Mouse (Mus musculus): ENCODE results near the gene Dleu7. TPM values are rescaled to one million over a fixed set of nuclear protein-coding genes. Genes with fewer than 3 reads are reported as not detected.

Gene Dleu7
- 0.55 and 0.81 TPM in 2 replicates for polyA plus RNA-seq (2015; fragmentation: Nextera tagmentation; extraction: Ambion mirVana)

- Histone ChIP-seq H3K36me3 (ENCODE audit: control insufficient read depth, insufficient read depth) (no peaks in the 10 kb centered on the region), H3K4me3 (ENCODE audit: low read length) (peak within 1 kb of the TSS; percentile 66), H3K9me3 (replicated peaks; ENCODE audit: control insufficient read depth, low read length) (no peaks in the 10 kb centered on the region), H3K4me1 (ENCODE audit: control insufficient read depth, insufficient read depth, low read length) (peaks cover 9% of the 10 kb centered on the region), H3K9ac (ENCODE audit: low read length) (peak within 1 kb of the TSS; percentile 81), H3K4me2 (ENCODE audit: low read depth, low read length) (peak within 1 kb of the TSS; percentile 100), H3K27ac (ENCODE audit: low read length) (no peak within 1 kb of the TSS; the same call in 1 of the 2 replicates), H3K27me3 (ENCODE audit: control insufficient read depth, insufficient read depth, low read length) (no peaks in the 10 kb centered on the region)
- peak; percentile 32; the same call in 1 of the 2 replicates for ATAC-seq (replicated peaks; ENCODE audit: extremely low read depth, insufficient read depth, low FRiP score)
- 3% methylated on average over 60 of the region's 60 CpGs for WGBS
These were observed at the start of gene Dleu7, which contains the start of gene Rnaseh2b for GRCm38 (mm10) chr14:62292488-62293339. Gene Dleu7, minus strand, starts transcription at chr14:62293047. Gene Rnaseh2b, plus strand, starts transcription at chr14:62292589.

DNA sequence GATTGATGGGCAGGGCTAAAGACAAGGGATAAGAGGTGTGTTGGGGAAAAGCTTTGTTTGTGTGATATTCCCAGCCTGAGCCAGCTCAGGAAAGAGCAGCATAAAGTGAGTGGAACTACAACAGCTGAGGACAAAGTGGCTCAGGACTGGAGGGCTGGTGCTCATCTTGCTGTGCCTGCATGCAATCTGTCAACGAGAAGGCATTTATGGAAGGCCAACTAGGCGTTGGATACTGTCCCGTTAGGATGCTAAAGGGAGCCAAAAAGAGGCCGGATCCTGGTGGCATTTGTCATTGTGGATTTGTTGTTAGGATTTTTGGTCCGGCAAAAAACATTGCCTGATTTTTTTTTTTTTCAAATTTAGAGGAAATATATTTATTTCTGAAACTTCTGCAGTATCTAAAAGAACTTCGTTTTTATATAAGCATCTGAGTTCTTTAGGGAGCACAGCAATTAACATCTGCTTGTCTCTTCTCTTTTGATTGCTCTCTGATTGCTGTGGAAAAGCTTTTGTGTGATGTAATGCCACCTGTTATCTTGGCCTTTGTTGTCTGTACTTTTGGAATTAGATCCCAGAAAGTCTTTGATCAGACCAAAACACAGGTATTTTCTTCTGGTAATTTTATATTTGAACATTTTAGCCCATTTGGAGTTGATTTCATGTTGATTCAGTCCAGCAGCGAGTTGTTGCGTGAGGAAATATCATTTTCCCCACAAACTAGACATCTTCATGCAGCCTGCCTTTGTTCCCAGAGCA lies 49.2 kb upstream of the Dleu7 start:
- ATAC-seq (replicated peaks; ENCODE audit: extremely low read depth, insufficient read depth, low FRiP score) = no peak
- Histone ChIP-seq H3K27ac (ENCODE audit: low read length) (peak overlapping the region; percentile 78), H3K9ac (ENCODE audit: low read length) (peak overlapping the region; percentile 55)

DNA sequence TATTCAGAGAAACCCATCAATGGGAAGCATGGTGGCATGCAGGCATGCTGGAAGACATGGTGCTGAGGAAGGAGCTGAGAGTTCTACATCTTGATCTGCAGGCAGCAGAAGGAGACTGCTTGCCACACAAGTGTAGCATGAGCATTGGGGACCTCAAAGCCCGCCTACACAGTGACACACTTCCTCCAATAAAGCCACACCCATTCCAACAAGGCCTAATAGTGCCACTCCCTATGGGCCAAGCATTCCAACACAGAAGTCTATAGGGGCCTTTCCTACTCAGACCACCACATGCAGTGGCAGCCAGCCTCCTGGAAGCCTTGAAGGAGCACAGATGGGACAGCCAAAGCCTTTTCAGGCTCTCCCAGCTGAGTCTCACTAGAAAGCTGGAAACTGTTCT lies 46.3 kb upstream of the Dleu7 start:
- no peak overlapping the region for H3K4me3 ChIP-seq (ENCODE audit: low read length)
- H3K9ac ChIP-seq (ENCODE audit: low read length) = no peak overlapping the region
- H3K9me3 ChIP-seq (replicated peaks; ENCODE audit: control insufficient read depth, low read length) = no peaks in the 10 kb centered on the region
- H3K27ac ChIP-seq (ENCODE audit: low read length) = no peak overlapping the region
- WGBS = 91% methylated on average over 1 of the region's 1 CpGs
- peaks cover 29% of the 10 kb centered on the region for H3K4me1 ChIP-seq (ENCODE audit: control insufficient read depth, insufficient read depth, low read length)
- no peak for ATAC-seq (replicated peaks; ENCODE audit: extremely low read depth, insufficient read depth, low FRiP score)
- no peaks in the 10 kb centered on the region for H3K36me3 ChIP-seq (ENCODE audit: control insufficient read depth, insufficient read depth)
- H3K4me2 ChIP-seq (ENCODE audit: low read depth, low read length) = no peak overlapping the region
- no peaks in the 10 kb centered on the region for H3K27me3 ChIP-seq (ENCODE audit: control insufficient read depth, insufficient read depth, low read length)

More for the DNA sequence above, 49.2 kb upstream of the Dleu7 start:
- Histone ChIP-seq H3K36me3 (ENCODE audit: control insufficient read depth, insufficient read depth) (0 out of 2 replicates have a peak, but pooled peaks cover 3% of the 10 kb centered on the region), H3K4me3 (ENCODE audit: low read length) (no peak overlapping the region), H3K4me2 (ENCODE audit: low read depth, low read length) (peak overlapping the region; percentile 53), H3K9me3 (replicated peaks; ENCODE audit: control insufficient read depth, low read length) (no peaks in the 10 kb centered on the region), H3K4me1 (ENCODE audit: control insufficient read depth, insufficient read depth, low read length) (peaks cover 29% of the 10 kb centered on the region), H3K27me3 (ENCODE audit: control insufficient read depth, insufficient read depth, low read length) (no peaks in the 10 kb centered on the region)
- 40% methylated on average over 8 of the region's 8 CpGs for WGBS

GRCm38 (mm10) chr14:62333909-62334687 lies 41.3 kb upstream of the Dleu7 start:
- no peak overlapping the region for H3K4me3 ChIP-seq (ENCODE audit: low read length)
- H3K4me1 ChIP-seq (ENCODE audit: control insufficient read depth, insufficient read depth, low read length) = peaks cover 24% of the 10 kb centered on the region
- H3K36me3 ChIP-seq (ENCODE audit: control insufficient read depth, insufficient read depth) = no peaks in the 10 kb centered on the region
- H3K9ac ChIP-seq (ENCODE audit: low read length) = no peak overlapping the region
- no peak for ATAC-seq (replicated peaks; ENCODE audit: extremely low read depth, insufficient read depth, low FRiP score)
- H3K27ac ChIP-seq (ENCODE audit: low read length) = no peak overlapping the region
- H3K27me3 ChIP-seq (ENCODE audit: control insufficient read depth, insufficient read depth, low read length) = no peaks in the 10 kb centered on the region
- WGBS = 74% methylated on average over 9 of the region's 9 CpGs
- H3K4me2 ChIP-seq (ENCODE audit: low read depth, low read length) = no peak overlapping the region
- no peaks in the 10 kb centered on the region for H3K9me3 ChIP-seq (replicated peaks; ENCODE audit: control insufficient read depth, low read length)

DNA sequence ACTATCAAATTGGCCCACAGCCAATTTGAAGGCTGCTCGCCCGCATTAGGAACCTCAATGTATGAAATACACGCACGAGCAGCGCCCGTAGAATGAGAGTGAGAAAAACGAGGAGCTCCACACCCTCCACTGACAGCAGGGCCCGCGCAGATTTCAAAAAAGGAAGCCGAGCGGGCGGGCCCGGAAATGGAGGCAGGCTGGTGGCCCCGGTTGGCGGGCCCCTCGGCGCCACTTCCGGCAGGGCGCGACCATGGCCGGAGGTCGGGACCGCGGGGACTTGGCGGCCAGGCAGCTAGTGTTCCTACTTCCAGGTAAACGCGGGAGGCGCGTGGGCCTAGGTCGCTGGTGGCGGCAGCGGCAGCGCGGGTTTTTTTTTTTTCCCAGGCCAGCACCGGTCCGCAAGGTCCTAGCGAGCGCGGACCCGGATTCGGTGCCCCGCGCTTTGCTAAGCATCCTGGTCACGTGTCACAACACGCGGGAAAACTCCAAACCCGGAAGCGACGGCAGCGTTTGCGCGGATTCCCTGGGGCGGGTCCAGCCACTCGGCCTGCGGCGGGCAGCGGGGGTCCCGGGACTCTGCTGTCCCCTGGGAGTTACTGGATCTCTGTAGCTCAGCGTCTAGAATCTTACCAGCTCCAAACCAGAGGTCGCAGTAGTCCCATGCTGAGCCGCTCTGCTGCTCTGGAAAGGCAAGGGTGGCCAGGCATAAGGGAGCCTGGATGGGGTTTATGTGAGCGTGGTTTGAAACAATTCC lies 39.2 kb upstream of the Dleu7 start:
- peak overlapping the region; percentile 91 for H3K27ac ChIP-seq (ENCODE audit: low read length)
- under 1% methylated on average over 62 of the region's 62 CpGs for WGBS
- H3K9ac ChIP-seq (ENCODE audit: low read length) = peak overlapping the region; percentile 92
- H3K27me3 ChIP-seq (ENCODE audit: control insufficient read depth, insufficient read depth, low read length) = no peaks in the 10 kb centered on the region
- H3K4me1 ChIP-seq (ENCODE audit: control insufficient read depth, insufficient read depth, low read length) = peaks cover 20% of the 10 kb centered on the region
- ATAC-seq (replicated peaks; ENCODE audit: extremely low read depth, insufficient read depth, low FRiP score) = peak; percentile 74
- H3K4me2 ChIP-seq (ENCODE audit: low read depth, low read length) = peak overlapping the region; percentile 93
- peak overlapping the region; percentile 90 for H3K4me3 ChIP-seq (ENCODE audit: low read length)
- no peaks in the 10 kb centered on the region for H3K9me3 ChIP-seq (replicated peaks; ENCODE audit: control insufficient read depth, low read length)
- no peaks in the 10 kb centered on the region for H3K36me3 ChIP-seq (ENCODE audit: control insufficient read depth, insufficient read depth)

GRCm38 (mm10) chr14:62331457-62331856 lies 38.6 kb upstream of the Dleu7 start:
- ATAC-seq (replicated peaks; ENCODE audit: extremely low read depth, insufficient read depth, low FRiP score) = no peak
- H3K27ac ChIP-seq (ENCODE audit: low read length) = peak overlapping the region; percentile 91
- H3K4me2 ChIP-seq (ENCODE audit: low read depth, low read length) = peak overlapping the region; percentile 93
- peaks cover 20% of the 10 kb centered on the region for H3K4me1 ChIP-seq (ENCODE audit: control insufficient read depth, insufficient read depth, low read length)
- WGBS = 17% methylated on average over 6 of the region's 6 CpGs
- H3K4me3 ChIP-seq (ENCODE audit: low read length) = peak overlapping the region; percentile 90
- peak overlapping the region; percentile 92 for H3K9ac ChIP-seq (ENCODE audit: low read length)
- H3K36me3 ChIP-seq (ENCODE audit: control insufficient read depth, insufficient read depth) = no peaks in the 10 kb centered on the region
- no peaks in the 10 kb centered on the region for H3K9me3 ChIP-seq (replicated peaks; ENCODE audit: control insufficient read depth, low read length)
- no peaks in the 10 kb centered on the region for H3K27me3 ChIP-seq (ENCODE audit: control insufficient read depth, insufficient read depth, low read length)

- H3K27ac ChIP-seq (ENCODE audit: low read length) = no peak overlapping the region
- H3K4me2 ChIP-seq (ENCODE audit: low read depth, low read length) = no peak overlapping the region
- no peaks in the 10 kb centered on the region for H3K9me3 ChIP-seq (replicated peaks; ENCODE audit: control insufficient read depth, low read length)
- 79% methylated on average over 3 of the region's 3 CpGs for WGBS
- H3K36me3 ChIP-seq (ENCODE audit: control insufficient read depth, insufficient read depth) = no peaks in the 10 kb centered on the region
- peaks cover 20% of the 10 kb centered on the region for H3K4me1 ChIP-seq (ENCODE audit: control insufficient read depth, insufficient read depth, low read length)
- no peaks in the 10 kb centered on the region for H3K27me3 ChIP-seq (ENCODE audit: control insufficient read depth, insufficient read depth, low read length)
- no peak overlapping the region for H3K4me3 ChIP-seq (ENCODE audit: low read length)
- H3K9ac ChIP-seq (ENCODE audit: low read length) = no peak overlapping the region
- ATAC-seq (replicated peaks; ENCODE audit: extremely low read depth, insufficient read depth, low FRiP score) = no peak
These were observed 36.8 kb upstream of the Dleu7 start for GRCm38 (mm10) chr14:62329631-62330030.

DNA sequence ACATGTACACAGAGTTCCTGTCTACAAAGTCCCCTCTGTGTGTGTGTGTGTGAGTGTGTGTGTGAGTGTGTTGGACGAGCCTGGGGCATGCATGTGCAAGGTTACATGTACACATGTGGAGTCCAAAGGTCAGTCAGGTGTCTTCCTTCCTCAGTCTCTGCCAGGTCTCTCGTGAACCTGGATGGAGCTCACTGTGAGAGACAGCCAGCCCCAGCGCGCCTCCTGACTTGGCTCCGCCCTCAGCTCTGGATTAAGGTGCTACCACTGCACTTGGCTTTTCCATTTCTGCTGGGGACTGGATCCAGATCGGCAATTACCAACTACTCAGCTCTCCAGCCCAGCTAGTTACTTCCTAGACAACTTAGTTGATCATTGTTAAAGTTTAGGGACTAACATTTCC lies 35.8 kb upstream of the Dleu7 start:
- Histone ChIP-seq H3K27ac (ENCODE audit: low read length) (no peak overlapping the region), H3K36me3 (ENCODE audit: control insufficient read depth, insufficient read depth) (no peaks in the 10 kb centered on the region), H3K4me3 (ENCODE audit: low read length) (no peak overlapping the region), H3K9ac (ENCODE audit: low read length) (no peak overlapping the region), H3K4me2 (ENCODE audit: low read depth, low read length) (no peak overlapping the region), H3K27me3 (ENCODE audit: control insufficient read depth, insufficient read depth, low read length) (no peaks in the 10 kb centered on the region), H3K4me1 (ENCODE audit: control insufficient read depth, insufficient read depth, low read length) (peaks cover 15% of the 10 kb centered on the region), H3K9me3 (replicated peaks; ENCODE audit: control insufficient read depth, low read length) (no peaks in the 10 kb centered on the region)
- ATAC-seq (replicated peaks; ENCODE audit: extremely low read depth, insufficient read depth, low FRiP score) = no peak
- 37% methylated on average over 6 of the region's 6 CpGs for WGBS
